Mouse (Mus musculus): Measurements from ENCODE around the gene Tmsb15b1.

- TF ChIP-seq CTCF (IDR thresholded peaks at IDR 0.05; ENCODE audit: insufficient read depth, low read depth, low read length) (no peak), POLR2A (IDR thresholded peaks at IDR 0.05; ENCODE audit: insufficient read depth, low read depth, low read length) (no peak)
Measured at GRCm38 (mm10) chrX:137019310-137019709, 42.6 kb upstream of the Tmsb15b1 start.

Measured in olfactory bulb, adult 2 months (tissue).